Mouse (Mus musculus) stomach, embryonic 14.5 days (tissue): Measurements from ENCODE around the gene Cul9. TPM values are rescaled to one million over a fixed set of nuclear protein-coding genes. Genes with fewer than 3 reads are reported as not detected.

Experiments used
- ATAC-seq: fragments of 200-750 bp; cut with Nextera tagmentation; 2 replicates; pipeline ENCODE4 v1.8.0; 2017; ENCODE audit warnings: low read depth, moderate TSS enrichment; ENCODE audit not compliant: insufficient number of reproducible peaks, insufficient read depth, low FRiP score
- H3K27ac ChIP-seq: fragments of 300-500 bp; sonication (generic); 2 replicates; pipeline ENCODE4 v1.5.1; 2014; ENCODE audit warnings: mild to moderate bottlenecking, low read length, moderate library complexity, mixed read lengths
- H3K27me3 ChIP-seq: fragments of 300-500 bp; sonication (generic); 2 replicates; pipeline ENCODE4 v1.6.1; 2014; ENCODE audit warnings: low read length, control low read depth, mixed read lengths; ENCODE audit not compliant: control insufficient read depth, insufficient read depth
- H3K36me3 ChIP-seq: fragments of 300-500 bp; sonication (generic); 2 replicates; pipeline ENCODE4 v1.6.1; 2014; ENCODE audit warnings: mild to moderate bottlenecking, control low read depth, low read length, moderate library complexity, mixed read lengths; ENCODE audit not compliant: control insufficient read depth, insufficient read depth
- H3K4me1 ChIP-seq: fragments of 300-500 bp; sonication (generic); 2 replicates; pipeline ENCODE4 v1.6.1; 2014; ENCODE audit warnings: low read length, control low read depth, mixed read lengths; ENCODE audit not compliant: control insufficient read depth, insufficient read depth
- H3K4me2 ChIP-seq: fragments of 300-500 bp; sonication (generic); replicated peaks from 2 replicates; pipeline ENCODE4 v1.6.1; 2014; ENCODE audit warnings: low read depth, low read length, control low read depth
- H3K4me3 ChIP-seq: fragments of 300-500 bp; sonication (generic); 2 replicates; pipeline ENCODE4 v1.5.1; 2014; ENCODE audit warnings: low read depth, low read length, control low read depth
- H3K9ac ChIP-seq: fragments of 300-500 bp; sonication (generic); replicated peaks from 2 replicates; pipeline ENCODE4 v1.6.1; 2014; ENCODE audit warnings: low read depth, mild to moderate bottlenecking, control low read depth, low read length, moderate library complexity, mixed read lengths
- H3K9me3 ChIP-seq: fragments of 300-500 bp; sonication (generic); 2 replicates; pipeline ENCODE4 v1.6.1; 2016; ENCODE audit warnings: low read depth, low read length, control low read depth; ENCODE audit not compliant: control insufficient read depth
- WGBS: fragments of 180-500 bp; shearing (Covaris S2); extraction: QIAGEN DNeasy Blood & Tissue Kit; methylation state at CpG from one replicate; pipeline ENCODE4 v1.1.7; 2014; 5-methylcytosine and 5-hydroxymethylcytosine counted together
- polyA plus RNA-seq: library from polyadenylated mRNA; unstranded; fragments of >200 nt; fragmentation: Nextera tagmentation; extraction: Ambion mirVana; gene quantifications from 2 replicates; pipeline ENCODE4 v1.2.1, GENCODE M21; 2014

The Cul9 gene
- polyA plus RNA-seq, 1 experiment from 2014 or later: 5.6 TPM

- H3K27ac ChIP-seq: no peak overlapping the region
- no peaks in the 10 kb centered on the region for H3K9me3 ChIP-seq
- no peak overlapping the region for H3K9ac ChIP-seq
- H3K27me3 ChIP-seq: no peaks in the 10 kb centered on the region
- no peak overlapping the region for H3K4me2 ChIP-seq
- H3K4me1 ChIP-seq: peaks cover 33% of the 10 kb centered on the region
- peaks cover 46% of the 10 kb centered on the region for H3K36me3 ChIP-seq
- no peak overlapping the region for H3K4me3 ChIP-seq
- no peak for ATAC-seq
- 93% methylated on average over 6 of the region's 6 CpGs for WGBS
Measured at GRCm38 (mm10) chr17:46551369-46551768, 5.2 kb upstream of the Cul9 start.

- H3K36me3 ChIP-seq: peaks cover 46% of the 10 kb centered on the region
- no peak overlapping the region for H3K9ac ChIP-seq
- WGBS: 88% methylated on average over 7 of the region's 7 CpGs
- H3K4me2 ChIP-seq: no peak overlapping the region
- no peaks in the 10 kb centered on the region for H3K27me3 ChIP-seq
- peaks cover 33% of the 10 kb centered on the region for H3K4me1 ChIP-seq
- H3K27ac ChIP-seq: no peak overlapping the region
- no peaks in the 10 kb centered on the region for H3K9me3 ChIP-seq
- no peak overlapping the region for H3K4me3 ChIP-seq
- no peak for ATAC-seq
Measured at GRCm38 (mm10) chr17:46550904-46551303, 4.7 kb upstream of the Cul9 start.

DNA sequence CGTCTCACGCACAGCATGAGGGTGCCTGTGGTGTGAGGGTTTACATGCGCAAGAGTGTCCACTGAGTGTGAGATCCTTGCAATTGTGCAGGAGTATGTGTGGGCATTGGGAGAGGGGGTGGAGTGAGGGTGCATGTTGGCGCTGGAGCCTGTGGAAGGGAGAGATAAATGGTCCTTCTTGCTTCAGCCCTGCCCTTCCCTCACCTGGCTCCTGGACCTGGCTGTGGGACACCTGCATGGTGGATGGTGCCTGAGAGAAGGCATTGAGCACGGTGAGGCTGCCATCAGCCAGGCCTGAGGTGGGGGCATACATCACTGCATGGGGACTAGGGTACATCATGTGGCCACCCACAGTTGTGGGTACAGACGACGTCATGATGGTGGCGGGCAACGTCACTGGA, 3.5 kb upstream of the Cul9 start:
- H3K27ac ChIP-seq: no peak overlapping the region
- no peaks in the 10 kb centered on the region for H3K27me3 ChIP-seq
- H3K4me3 ChIP-seq: no peak overlapping the region
- 90% methylated on average over 9 of the region's 9 CpGs for WGBS
- ATAC-seq: no peak
- no peak overlapping the region for H3K9ac ChIP-seq
- H3K9me3 ChIP-seq: no peaks in the 10 kb centered on the region
- H3K4me2 ChIP-seq: no peak overlapping the region
- peaks cover 46% of the 10 kb centered on the region for H3K36me3 ChIP-seq
- peaks cover 33% of the 10 kb centered on the region for H3K4me1 ChIP-seq

GRCm38 (mm10) chr17:46549193-46549592, 3.0 kb upstream of the Cul9 start:
- Histone ChIP-seq H3K4me1 (peaks cover 32% of the 10 kb centered on the region), H3K36me3 (peaks cover 46% of the 10 kb centered on the region), H3K9me3 (no peaks in the 10 kb centered on the region), H3K4me2 (no peak overlapping the region), H3K27ac (no peak overlapping the region), H3K27me3 (no peaks in the 10 kb centered on the region), H3K9ac (no peak overlapping the region), H3K4me3 (no peak overlapping the region)
- WGBS: 26% methylated on average over 8 of the region's 8 CpGs
- ATAC-seq: no peak

GRCm38 (mm10) chr17:46548741-46549140, 2.6 kb upstream of the Cul9 start:
- no peak for ATAC-seq
- H3K9ac ChIP-seq: no peak overlapping the region
- no peaks in the 10 kb centered on the region for H3K27me3 ChIP-seq
- peaks cover 46% of the 10 kb centered on the region for H3K36me3 ChIP-seq
- 67% methylated on average over 11 of the region's 11 CpGs for WGBS
- no peak overlapping the region for H3K27ac ChIP-seq
- no peaks in the 10 kb centered on the region for H3K9me3 ChIP-seq
- H3K4me3 ChIP-seq: no peak overlapping the region
- no peak overlapping the region for H3K4me2 ChIP-seq
- peaks cover 28% of the 10 kb centered on the region for H3K4me1 ChIP-seq

- H3K4me1 ChIP-seq: peaks cover 23% of the 10 kb centered on the region
- 23% methylated on average over 3 of the region's 3 CpGs for WGBS
- H3K9me3 ChIP-seq: no peaks in the 10 kb centered on the region
- no peaks in the 10 kb centered on the region for H3K27me3 ChIP-seq
- no peak overlapping the region for H3K4me2 ChIP-seq
- no peak overlapping the region for H3K27ac ChIP-seq
- H3K4me3 ChIP-seq: no peak overlapping the region
- H3K9ac ChIP-seq: no peak overlapping the region
- peaks cover 46% of the 10 kb centered on the region for H3K36me3 ChIP-seq
- no peak for ATAC-seq
Measured at GRCm38 (mm10) chr17:46547923-46548322, 1.7 kb upstream of the Cul9 start.

GRCm38 (mm10) chr17:46546995-46547394, 807 bp upstream of the Cul9 start:
- no peak overlapping the region for H3K4me3 ChIP-seq
- H3K4me1 ChIP-seq: peaks cover 17% of the 10 kb centered on the region
- ATAC-seq: no peak
- H3K27ac ChIP-seq: no peak overlapping the region
- no peak overlapping the region for H3K4me2 ChIP-seq
- no peaks in the 10 kb centered on the region for H3K9me3 ChIP-seq
- H3K27me3 ChIP-seq: no peaks in the 10 kb centered on the region
- peaks cover 41% of the 10 kb centered on the region for H3K36me3 ChIP-seq
- WGBS: 24% methylated on average over 8 of the region's 8 CpGs
- H3K9ac ChIP-seq: peak overlapping the region; percentile 10; the same call in 1 of the 2 replicates

- peaks cover 17% of the 10 kb centered on the region for H3K4me1 ChIP-seq
- H3K4me3 ChIP-seq: peak overlapping the region; percentile 46
- H3K27me3 ChIP-seq: no peaks in the 10 kb centered on the region
- no peaks in the 10 kb centered on the region for H3K9me3 ChIP-seq
- ATAC-seq: no peak
- peaks cover 37% of the 10 kb centered on the region for H3K36me3 ChIP-seq
- 15% methylated on average over 7 of the region's 7 CpGs for WGBS
- H3K4me2 ChIP-seq: peak overlapping the region; percentile 75
- H3K9ac ChIP-seq: no peak overlapping the region
- no peak overlapping the region for H3K27ac ChIP-seq
Measured at GRCm38 (mm10) chr17:46546591-46546990, 403 bp upstream of the Cul9 start.

- H3K9me3 ChIP-seq: no peaks in the 10 kb centered on the region
- ATAC-seq: no peak
- H3K27ac ChIP-seq: no peak overlapping the region
- H3K36me3 ChIP-seq: peaks cover 9% of the 10 kb centered on the region
- no peak overlapping the region for H3K4me2 ChIP-seq
- H3K4me3 ChIP-seq: no peak overlapping the region
- no peaks in the 10 kb centered on the region for H3K27me3 ChIP-seq
- H3K9ac ChIP-seq: no peak overlapping the region
- 88% methylated on average over 12 of the region's 12 CpGs for WGBS
- H3K4me1 ChIP-seq: peaks cover 17% of the 10 kb centered on the region
Measured at GRCm38 (mm10) chr17:46543661-46544060, 2.5 kb downstream of the Cul9 start.
